Mouse (Mus musculus) monocyte, adult 5-6 weeks (primary cell): ENCODE results near the gene Pabpc4. TPM values are rescaled to one million over a fixed set of nuclear protein-coding genes. Genes with fewer than 3 reads are reported as not detected.
A peak's percentile ranks its signal among the peaks of the same experiment; 100 is the strongest.
"Not testable (repeated sequence)": the region's sequence is repeated elsewhere in the genome, so short reads cannot be mapped to it uniquely, and the experiment has no call there.

Experiments used
- ATAC-seq: fragments of 153-309, 156-312 bp; replicated peaks from 2 replicates; pipeline ENCODE4 v1.8.0; 2017; ENCODE audit warnings: mild to moderate bottlenecking; ENCODE audit not compliant: low TSS enrichment, insufficient number of reproducible peaks, severe bottlenecking, poor library complexity, low FRiP score
- total RNA-seq: library from RNA; stranded (forward); fragments of 200-1000, 200-491, 200-594 nt; gene quantifications from 3 replicates; pipeline ENCODE4 v1.2.3, GENCODE M21; 2017

Pabpc4 gene
- total RNA-seq, 1 experiment from 2014 or later = 23.4 TPM

GRCm38 (mm10) chr4:123246221-123246620, 15.9 kb upstream of the Pabpc4 start:
- no peak for ATAC-seq

GRCm38 (mm10) chr4:123246651-123247050, 15.5 kb upstream of the Pabpc4 start:
- no peak for ATAC-seq

- no peak for ATAC-seq
Observed at GRCm38 (mm10) chr4:123247147-123247880, 14.8 kb upstream of the Pabpc4 start.

- ATAC-seq = no peak
Observed at GRCm38 (mm10) chr4:123248971-123249567, 13.1 kb upstream of the Pabpc4 start.

GRCm38 (mm10) chr4:123252214-123252613, 9.9 kb upstream of the Pabpc4 start:
- no peak for ATAC-seq

GRCm38 (mm10) chr4:123254617-123255016, 7.5 kb upstream of the Pabpc4 start:
- ATAC-seq = no peak

- no peak for ATAC-seq
Observed at GRCm38 (mm10) chr4:123260071-123260746, 1.9 kb upstream of the Pabpc4 start.

GRCm38 (mm10) chr4:123271063-123271462, 8.9 kb downstream of the Pabpc4 start:
- no peak for ATAC-seq

GRCm38 (mm10) chr4:123280117-123280516, 18.0 kb downstream of the Pabpc4 start:
- ATAC-seq = no peak

- peak; percentile 92 for ATAC-seq
Observed at GRCm38 (mm10) chr4:123282500-123282899, 20.3 kb downstream of the Pabpc4 start.

- not testable (repeated sequence) for ATAC-seq
Observed at GRCm38 (mm10) chr4:123282915-123283674, 20.9 kb downstream of the Pabpc4 start.

GRCm38 (mm10) chr4:123283675-123284064, 21.5 kb downstream of the Pabpc4 start:
- not testable (repeated sequence) for ATAC-seq

GRCm38 (mm10) chr4:123284731-123285624, 22.8 kb downstream of the Pabpc4 start:
- ATAC-seq = no peak

- ATAC-seq = no peak
Observed at GRCm38 (mm10) chr4:123286790-123287189, 24.6 kb downstream of the Pabpc4 start.

GRCm38 (mm10) chr4:123289038-123289437, 26.9 kb downstream of the Pabpc4 start:
- ATAC-seq = no peak

GRCm38 (mm10) chr4:123292390-123292789, 30.2 kb downstream of the Pabpc4 start:
- ATAC-seq = no peak

GRCm38 (mm10) chr4:123292989-123293388, 30.8 kb downstream of the Pabpc4 start:
- ATAC-seq = no peak
